Mouse (Mus musculus) midbrain, embryonic 11.5 days (tissue): ENCODE results near the gene Mcur1. TPM values are rescaled to one million over a fixed set of nuclear protein-coding genes. Genes with fewer than 3 reads are reported as not detected.
A peak's percentile ranks its signal among the peaks of the same experiment; 100 is the strongest.

ENCODE experiments used
- ATAC-seq: fragments of 200-750 bp; cut with Nextera tagmentation; 2 replicates; pipeline ENCODE4 v1.8.0; 2017; ENCODE audit warnings: moderate TSS enrichment, moderate library complexity; ENCODE audit not compliant: low FRiP score
- DNase-seq: peaks from one replicate; pipeline ENCODE4 v3.0.0; 2015; ENCODE audit warnings: low spot score; ENCODE audit errors: missing footprints
- H3K27ac ChIP-seq: fragments of 300-500 bp; sonication (generic); 2 replicates; pipeline ENCODE4 v1.5.1; 2014; ENCODE audit warnings: low read depth, low read length
- H3K27me3 ChIP-seq: fragments of 300-500 bp; sonication (generic); 2 replicates; pipeline ENCODE4 v1.6.1; 2014; ENCODE audit warnings: mild to moderate bottlenecking, low read length, moderate library complexity, mixed read lengths; ENCODE audit not compliant: control insufficient read depth, insufficient read depth
- H3K36me3 ChIP-seq: fragments of 300-500 bp; sonication (generic); 2 replicates; pipeline ENCODE4 v1.6.1; 2014; ENCODE audit warnings: mild to moderate bottlenecking, low read length, moderate library complexity, mixed read lengths; ENCODE audit not compliant: control insufficient read depth, insufficient read depth
- H3K4me1 ChIP-seq: fragments of 300-500 bp; sonication (generic); 2 replicates; pipeline ENCODE4 v1.6.1; 2014; ENCODE audit warnings: low read length; ENCODE audit not compliant: control insufficient read depth, insufficient read depth
- H3K4me2 ChIP-seq: fragments of 300-500 bp; sonication (generic); 2 replicates; pipeline ENCODE4 v1.6.1; 2014; ENCODE audit warnings: mild to moderate bottlenecking, moderate library complexity
- H3K4me3 ChIP-seq: fragments of 300-500 bp; sonication (generic); 2 replicates; pipeline ENCODE4 v1.5.1; 2014; ENCODE audit warnings: low read depth, low read length
- H3K9ac ChIP-seq: fragments of 300-500 bp; sonication (generic); 2 replicates; pipeline ENCODE4 v1.6.1; 2014; ENCODE audit warnings: low read length
- H3K9me3 ChIP-seq: fragments of 300-500 bp; sonication (generic); 2 replicates; pipeline ENCODE4 v1.6.1; 2016; ENCODE audit warnings: low read length; ENCODE audit not compliant: control insufficient read depth
- WGBS: fragments of 180-500 bp; shearing (Covaris S2); extraction: QIAGEN DNeasy Blood & Tissue Kit; methylation state at CpG from one replicate; pipeline ENCODE4 v1.1.7; 2014; 5-methylcytosine and 5-hydroxymethylcytosine counted together
- polyA plus RNA-seq: library from polyadenylated mRNA; unstranded; fragments of >200 nt; fragmentation: Nextera tagmentation; extraction: Ambion mirVana; gene quantifications from 2 replicates; pipeline ENCODE4 v1.2.1, GENCODE M21; 2014

Mcur1 gene
- polyA plus RNA-seq, 1 experiment from 2014 or later, result 11.2 TPM

DNA sequence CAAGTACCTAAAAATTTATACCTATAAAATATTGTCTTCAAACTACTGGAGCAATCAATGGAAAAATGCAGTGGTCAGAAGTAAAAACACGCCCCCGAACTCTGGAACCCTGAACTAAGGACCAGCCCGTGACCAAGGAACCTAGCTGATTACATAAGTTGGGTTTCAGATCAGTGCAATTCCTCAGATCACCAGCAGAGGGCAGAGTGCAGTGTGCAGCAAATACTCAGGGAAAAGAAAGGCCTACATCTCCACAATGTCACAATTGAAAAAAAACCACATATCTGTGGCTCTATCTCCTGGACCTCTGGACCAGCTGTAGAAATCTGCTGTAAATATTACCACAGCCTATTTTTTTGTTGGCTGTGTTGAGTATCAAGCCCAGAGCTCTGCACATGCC is 13.1 kb downstream of the Mcur1 start:
- Histone ChIP-seq H3K36me3 (no peaks in the 10 kb centered on the region; the same call in 1 of the 2 replicates), H3K27me3 (no peaks in the 10 kb centered on the region), H3K9ac (no peak overlapping the region), H3K4me3 (no peak overlapping the region), H3K27ac (no peak overlapping the region), H3K4me2 (no peak overlapping the region), H3K4me1 (no peaks in the 10 kb centered on the region), H3K9me3 (no peaks in the 10 kb centered on the region)
- ATAC-seq, result no peak
- peak; percentile 98 for DNase-seq
- WGBS, result 49% methylated on average over 3 of the region's 3 CpGs

DNA sequence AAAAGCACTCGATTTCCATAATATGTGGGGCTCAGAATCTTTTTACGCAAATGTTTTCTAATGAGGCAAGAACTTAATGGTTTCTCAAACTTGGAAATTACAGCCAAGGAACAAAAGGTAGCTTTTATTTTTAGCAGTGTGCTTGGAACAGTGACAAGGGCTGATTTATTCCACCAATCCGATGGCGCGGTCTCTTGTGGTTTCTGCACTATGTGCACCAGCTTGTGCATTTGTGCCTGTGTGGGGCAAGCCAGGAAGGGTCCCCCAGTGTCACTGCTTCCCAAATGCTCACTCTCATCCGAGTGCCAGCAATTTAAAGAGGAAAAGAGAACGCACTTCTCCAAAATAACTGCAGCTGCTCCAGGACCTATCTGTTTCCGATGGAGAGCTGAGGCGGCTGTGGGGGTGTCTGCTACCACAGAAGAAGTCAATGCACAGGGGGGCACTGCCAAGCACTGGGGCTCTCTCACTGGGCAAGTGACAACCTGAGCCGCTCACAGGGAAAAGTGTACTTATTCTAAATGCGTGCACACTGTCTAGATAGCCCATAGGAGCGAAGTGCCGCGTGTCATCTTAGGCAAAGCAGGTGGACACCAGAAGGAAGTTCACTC is 19.7 kb downstream of the Mcur1 start:
- Histone ChIP-seq H3K4me3 (no peak overlapping the region), H3K36me3 (no peaks in the 10 kb centered on the region), H3K9ac (no peak overlapping the region), H3K4me1 (no peaks in the 10 kb centered on the region), H3K27ac (no peak overlapping the region), H3K4me2 (no peak overlapping the region), H3K9me3 (no peaks in the 10 kb centered on the region), H3K27me3 (no peaks in the 10 kb centered on the region)
- 93% methylated on average over 14 of the region's 14 CpGs for WGBS
- ATAC-seq (no peak), DNase-seq (no peak)

DNA sequence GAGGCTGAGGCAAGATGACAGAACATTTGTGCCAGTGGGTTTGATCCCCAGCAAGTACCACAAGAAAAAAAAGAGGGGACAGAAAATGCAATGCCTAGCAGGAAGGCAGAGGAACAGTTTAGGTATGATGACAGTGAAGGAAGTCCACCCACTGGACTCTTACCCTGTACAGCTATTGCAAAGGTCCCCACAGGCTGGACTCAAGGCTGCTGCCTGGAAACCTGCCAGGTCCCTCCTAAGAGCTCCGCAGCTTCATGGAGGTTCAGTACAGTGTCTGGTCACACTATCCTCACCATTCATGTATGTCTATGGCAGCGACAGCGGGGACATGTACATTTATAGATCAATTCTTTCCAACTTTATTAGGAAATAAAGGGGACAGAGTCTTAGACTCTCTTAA is 20.6 kb downstream of the Mcur1 start:
- 96% methylated on average over 3 of the region's 3 CpGs for WGBS
- ATAC-seq, result no peak
- Histone ChIP-seq H3K27me3 (no peaks in the 10 kb centered on the region), H3K4me3 (no peak overlapping the region), H3K4me2 (no peak overlapping the region), H3K4me1 (no peaks in the 10 kb centered on the region), H3K9ac (no peak overlapping the region), H3K36me3 (no peaks in the 10 kb centered on the region), H3K27ac (no peak overlapping the region), H3K9me3 (no peaks in the 10 kb centered on the region)
- peak; percentile 62 for DNase-seq

DNA sequence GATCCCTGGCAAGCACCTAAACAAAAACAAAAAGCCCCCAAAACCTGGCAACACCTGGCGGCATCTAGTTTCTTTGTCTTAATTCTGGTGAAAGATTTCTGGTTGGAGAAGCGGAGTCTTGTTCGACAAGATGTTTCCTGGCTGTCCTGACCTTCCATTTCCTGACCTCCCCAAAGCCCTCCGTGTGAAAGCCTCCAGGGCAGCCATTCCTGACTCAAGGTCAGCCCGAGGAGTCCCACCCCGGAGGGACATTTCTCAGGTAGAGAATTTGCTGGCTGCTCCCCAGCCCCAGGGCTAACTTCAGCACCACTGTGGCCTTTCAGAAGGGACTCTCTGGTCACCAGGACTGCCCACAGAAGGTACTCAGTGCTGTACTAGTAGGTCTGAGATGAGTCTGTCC is 22.1 kb downstream of the Mcur1 start:
- ATAC-seq, result no peak
- H3K27ac ChIP-seq, result no peak overlapping the region

DNA sequence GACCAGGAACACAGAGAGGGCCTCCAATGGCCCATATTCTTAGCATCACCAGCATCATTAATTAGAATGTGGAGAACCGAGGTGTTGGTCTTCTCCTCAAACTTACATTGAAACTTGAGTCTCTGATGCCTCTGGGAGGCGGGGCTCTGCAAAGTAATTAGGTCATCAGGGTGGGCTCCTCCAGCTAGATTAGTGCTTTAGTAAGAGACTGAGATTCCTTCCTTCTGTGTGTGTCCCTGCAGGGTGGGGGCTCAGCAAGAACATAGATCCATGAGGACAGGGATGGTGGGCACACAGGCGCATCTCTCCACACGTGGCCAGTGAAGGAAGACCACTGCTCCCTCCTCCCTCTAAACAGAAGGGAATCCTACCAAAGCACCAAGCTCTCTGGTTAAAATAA is 26.0 kb downstream of the Mcur1 start:
- Histone ChIP-seq H3K4me2 (no peak overlapping the region), H3K9me3 (no peaks in the 10 kb centered on the region), H3K4me1 (peaks cover 18% of the 10 kb centered on the region), H3K27ac (no peak overlapping the region), H3K4me3 (no peak overlapping the region), H3K36me3 (no peaks in the 10 kb centered on the region), H3K27me3 (no peaks in the 10 kb centered on the region), H3K9ac (no peak overlapping the region)
- DNase-seq, result no peak
- no peak for ATAC-seq
- WGBS, result 81% methylated on average over 4 of the region's 4 CpGs

More for the DNA sequence above, 22.1 kb downstream of the Mcur1 start:
- DNase-seq, result no peak
- H3K9ac ChIP-seq, result no peak overlapping the region
- 77% methylated on average over 6 of the region's 6 CpGs for WGBS
- H3K4me2 ChIP-seq, result no peak overlapping the region
- no peaks in the 10 kb centered on the region for H3K4me1 ChIP-seq
- no peak overlapping the region for H3K4me3 ChIP-seq
- no peaks in the 10 kb centered on the region for H3K9me3 ChIP-seq
- H3K36me3 ChIP-seq, result no peaks in the 10 kb centered on the region
- H3K27me3 ChIP-seq, result no peaks in the 10 kb centered on the region

DNA sequence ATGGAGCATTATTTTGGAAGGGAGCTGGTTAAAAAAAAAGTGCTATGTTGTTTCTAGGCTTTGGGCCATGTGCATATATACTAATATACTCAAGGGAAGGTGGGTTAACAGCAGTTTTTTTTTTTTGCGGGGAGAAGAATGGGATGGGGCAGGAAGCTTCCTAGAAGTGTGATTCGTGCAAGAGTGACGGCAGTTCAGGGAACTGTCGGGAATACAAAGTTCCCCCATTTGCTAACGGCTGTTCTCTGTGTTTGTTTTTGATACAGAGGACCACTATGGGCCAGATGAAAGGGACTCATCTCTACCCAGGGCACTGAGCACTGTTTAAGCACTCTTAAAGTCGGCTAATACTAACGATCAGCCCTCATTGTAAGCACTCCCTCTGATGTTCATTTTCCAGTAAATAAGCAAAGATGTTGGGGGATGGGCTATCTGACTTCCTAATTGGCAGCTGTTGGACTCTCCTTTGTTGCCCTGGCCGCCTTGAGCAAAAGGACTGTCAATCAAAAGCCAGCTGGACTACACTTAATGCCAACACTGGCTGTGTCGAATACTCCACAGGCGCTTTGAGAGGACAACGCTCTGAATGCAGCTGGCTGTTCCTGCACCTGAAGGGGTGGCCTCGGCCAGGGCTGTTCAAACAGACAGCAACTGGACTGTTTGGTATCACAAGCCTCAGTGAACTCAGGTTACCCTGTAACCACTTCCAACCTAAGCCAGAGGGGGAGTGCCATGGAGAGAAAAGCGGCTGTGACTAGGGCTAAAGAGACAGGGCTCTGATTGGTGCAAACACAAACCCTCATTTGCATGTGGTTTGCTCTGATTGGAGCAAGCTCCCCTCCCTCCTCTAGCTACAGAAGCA is 28.9 kb downstream of the Mcur1 start:
- DNase-seq, result peak; percentile 97
- peak overlapping the region; percentile 30 for H3K4me2 ChIP-seq
- H3K27me3 ChIP-seq, result no peaks in the 10 kb centered on the region
- H3K36me3 ChIP-seq, result no peaks in the 10 kb centered on the region
- peak overlapping the region; percentile 47; the same call in 1 of the 2 replicates for H3K9ac ChIP-seq
- 8% methylated on average over 13 of the region's 13 CpGs for WGBS
- H3K9me3 ChIP-seq, result no peaks in the 10 kb centered on the region
- H3K27ac ChIP-seq, result peak overlapping the region; percentile 81
- H3K4me1 ChIP-seq, result peaks cover 18% of the 10 kb centered on the region
- H3K4me3 ChIP-seq, result no peak overlapping the region
- ATAC-seq, result peak; percentile 95

DNA sequence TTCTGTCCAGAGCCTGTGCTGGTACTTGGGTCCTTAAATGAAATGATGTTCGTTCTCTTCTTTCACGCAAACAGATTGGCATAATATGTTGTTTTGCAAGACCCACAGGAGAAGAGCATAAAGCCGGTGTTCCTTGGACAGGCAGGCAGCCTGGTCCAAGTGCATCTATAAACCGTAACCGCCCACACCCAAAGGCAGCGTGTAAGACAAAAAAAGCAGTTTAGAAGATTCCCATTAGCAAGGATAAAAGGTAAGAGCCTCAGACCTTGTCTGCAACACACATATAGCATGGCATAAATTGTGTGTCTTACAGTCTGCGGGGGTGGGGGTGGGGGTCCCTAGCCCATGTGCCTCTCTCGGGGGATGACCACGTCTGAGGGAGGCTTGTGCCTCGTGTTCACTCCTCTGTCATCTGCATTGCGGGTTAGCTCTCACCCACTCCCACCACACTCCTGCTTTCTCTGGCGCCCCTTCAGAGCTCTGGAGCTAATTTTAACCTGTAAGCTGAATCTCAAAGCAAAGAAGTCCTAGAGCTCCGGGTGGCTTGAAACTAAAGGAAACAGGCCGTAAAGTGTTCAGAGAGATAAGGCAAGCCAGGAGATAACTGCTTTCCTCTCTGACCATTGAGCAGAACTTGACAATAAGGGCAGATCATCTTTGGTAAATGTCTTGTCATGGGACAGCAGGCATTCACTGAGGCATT is 29.7 kb downstream of the Mcur1 start:
- no peak overlapping the region for H3K4me3 ChIP-seq
- no peak overlapping the region for H3K9ac ChIP-seq
- peaks cover 21% of the 10 kb centered on the region for H3K4me1 ChIP-seq
- H3K27ac ChIP-seq, result peak overlapping the region; percentile 81
- no peaks in the 10 kb centered on the region for H3K9me3 ChIP-seq
- no peak overlapping the region for H3K4me2 ChIP-seq
- no peaks in the 10 kb centered on the region for H3K27me3 ChIP-seq
- WGBS, result 71% methylated on average over 14 of the region's 14 CpGs
- ATAC-seq, result no peak
- DNase-seq, result peak; percentile 90
- H3K36me3 ChIP-seq, result no peaks in the 10 kb centered on the region

DNA sequence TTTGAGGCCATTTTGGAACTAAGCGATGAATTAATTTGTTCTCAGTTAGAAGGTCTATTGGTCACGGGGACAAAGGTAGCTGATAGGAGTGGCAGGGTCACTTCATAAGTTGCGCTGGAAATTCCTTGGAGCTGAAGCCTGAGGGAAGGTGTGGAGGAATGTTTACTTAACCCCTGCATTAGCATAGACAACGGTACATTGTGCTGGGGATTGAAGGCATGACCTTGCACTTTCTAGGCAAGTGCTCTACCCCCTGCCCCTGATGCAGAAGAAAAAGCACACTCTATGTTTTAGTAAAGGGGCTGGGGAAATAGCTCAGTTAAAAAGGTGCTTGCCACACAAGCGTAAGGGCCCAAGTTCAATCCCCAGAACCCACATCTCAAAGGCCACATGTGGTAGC is 33.7 kb downstream of the Mcur1 start:
- no peak overlapping the region for H3K4me3 ChIP-seq
- 82% methylated on average over 5 of the region's 5 CpGs for WGBS
- ATAC-seq, result no peak
- peaks cover 27% of the 10 kb centered on the region for H3K4me1 ChIP-seq
- H3K9me3 ChIP-seq, result no peaks in the 10 kb centered on the region
- no peaks in the 10 kb centered on the region for H3K36me3 ChIP-seq
- H3K27ac ChIP-seq, result no peak overlapping the region
- no peak for DNase-seq
- H3K27me3 ChIP-seq, result no peaks in the 10 kb centered on the region
- no peak overlapping the region for H3K9ac ChIP-seq
- no peak overlapping the region for H3K4me2 ChIP-seq
